Mouse (Mus musculus) midbrain, postnatal 0 days (tissue): ENCODE results near the gene Tenm4. TPM values are rescaled to one million over a fixed set of nuclear protein-coding genes. Genes with fewer than 3 reads are reported as not detected.

Experiments
- ATAC-seq: fragments of 200-750 bp; cut with Nextera tagmentation; 2 replicates; pipeline ENCODE4 v1.8.0; 2017; ENCODE audit warnings: moderate number of reproducible peaks, mild to moderate bottlenecking, moderate TSS enrichment, moderate library complexity; ENCODE audit not compliant: low FRiP score
- DNase-seq: peaks from one replicate; pipeline ENCODE4 v3.0.0-alpha.2; 2015; ENCODE audit warnings: low spot score
- H3K27ac ChIP-seq: fragments of 300-500 bp; sonication (generic); 2 replicates; pipeline ENCODE4 v1.5.1; 2014; ENCODE audit warnings: low read depth, mild to moderate bottlenecking, low read length, mixed read lengths
- H3K27me3 ChIP-seq: fragments of 300-500 bp; sonication (generic); 2 replicates; pipeline ENCODE4 v1.6.1; 2014; ENCODE audit warnings: low read length, control low read depth, mixed read lengths; ENCODE audit not compliant: insufficient read depth
- H3K36me3 ChIP-seq: fragments of 300-500 bp; sonication (generic); 2 replicates; pipeline ENCODE4 v1.6.1; 2014; ENCODE audit warnings: low read length, control low read depth, mixed read lengths; ENCODE audit not compliant: insufficient read depth
- H3K4me1 ChIP-seq: fragments of 300-500 bp; sonication (generic); 2 replicates; pipeline ENCODE4 v1.6.1; 2014; ENCODE audit warnings: mild to moderate bottlenecking, control low read depth, antibody characterized with exemption, low read length, mixed read lengths; ENCODE audit not compliant: insufficient read depth
- H3K4me2 ChIP-seq: fragments of 300-500 bp; sonication (generic); 2 replicates; pipeline ENCODE4 v1.6.1; 2014; ENCODE audit warnings: low read depth, mild to moderate bottlenecking, low read length, mixed read lengths; ENCODE audit not compliant: poor library complexity, severe bottlenecking
- H3K4me3 ChIP-seq: fragments of 300-500 bp; sonication (generic); 2 replicates; pipeline ENCODE4 v1.5.1; 2014; ENCODE audit warnings: low read depth, mild to moderate bottlenecking, low read length, moderate library complexity
- H3K9ac ChIP-seq: fragments of 300-500 bp; sonication (generic); replicated peaks from 2 replicates; pipeline ENCODE4 v1.6.1; 2014; ENCODE audit warnings: mild to moderate bottlenecking, low read length, moderate library complexity, mixed read lengths; ENCODE audit not compliant: poor library complexity, severe bottlenecking
- H3K9me3 ChIP-seq: fragments of 300-500 bp; sonication (generic); 2 replicates; pipeline ENCODE4 v1.6.1; 2016; ENCODE audit warnings: low read length, control low read depth
- CTCF ChIP-seq: IDR thresholded peaks from 2 replicates; pipeline ENCODE4 v1.5.1; 2016; ENCODE audit warnings: antibody characterized with exemption, mild to moderate bottlenecking
- WGBS: fragments of 180-500 bp; shearing (Covaris S2); extraction: QIAGEN DNeasy Blood & Tissue Kit; methylation state at CpG from one replicate; pipeline ENCODE4 v1.1.7; 2014; 5-methylcytosine and 5-hydroxymethylcytosine counted together
- polyA plus RNA-seq: library from polyadenylated mRNA; unstranded; fragments of >200 nt; fragmentation: Nextera tagmentation; extraction: Ambion mirVana; gene quantifications from 2 replicates; pipeline ENCODE4 v1.2.1, GENCODE M21; 2015
- total RNA-seq: library from RNA; depleted of rRNA; stranded (reverse); fragments of >200 nt; gene quantifications from 2 replicates; pipeline ENCODE4 v1.2.3, GENCODE M21; 2014

Tenm4 gene
- total and polyA plus RNA-seq, 2 experiments from 2014 or later: 35.9 to 56.0 TPM

- Histone ChIP-seq H3K27ac (no peak overlapping the region), H3K4me3 (no peak overlapping the region), H3K27me3 (peaks cover 5% of the 10 kb centered on the region; the same call in 1 of the 2 replicates), H3K9me3 (no peaks in the 10 kb centered on the region), H3K4me1 (peaks cover 2% of the 10 kb centered on the region), H3K36me3 (no peaks in the 10 kb centered on the region), H3K4me2 (no peak overlapping the region), H3K9ac (no peak overlapping the region)
- ATAC-seq (no peak), DNase-seq (no peak)
- 17% methylated on average over 13 of the region's 13 CpGs for WGBS
- TF ChIP-seq CTCF: no peak
These were observed 486.2 kb downstream of the Tenm4 start for GRCm38 (mm10) chr7:96657101-96657830.

GRCm38 (mm10) chr7:96657857-96658580, 487.0 kb downstream of the Tenm4 start:
- no peak overlapping the region for H3K4me3 ChIP-seq
- no peak for TF ChIP-seq CTCF
- H3K4me2 ChIP-seq: no peak overlapping the region
- H3K36me3 ChIP-seq: no peaks in the 10 kb centered on the region
- ATAC-seq: no peak
- H3K4me1 ChIP-seq: no peaks in the 10 kb centered on the region
- H3K27ac ChIP-seq: no peak overlapping the region
- WGBS: 57% methylated on average over 11 of the region's 11 CpGs
- H3K9me3 ChIP-seq: no peaks in the 10 kb centered on the region
- DNase-seq: no peak
- H3K27me3 ChIP-seq: peaks cover 5% of the 10 kb centered on the region; the same call in 1 of the 2 replicates
- no peak overlapping the region for H3K9ac ChIP-seq

- Histone ChIP-seq H3K4me2 (no peak overlapping the region), H3K27me3 (peaks cover 5% of the 10 kb centered on the region; the same call in 1 of the 2 replicates), H3K27ac (no peak overlapping the region), H3K9me3 (no peaks in the 10 kb centered on the region), H3K36me3 (no peaks in the 10 kb centered on the region), H3K9ac (no peak overlapping the region), H3K4me3 (no peak overlapping the region), H3K4me1 (no peaks in the 10 kb centered on the region)
- no peak for ATAC-seq
- DNase-seq: no peak
- WGBS: 64% methylated on average over 3 of the region's 3 CpGs
- no peak for TF ChIP-seq CTCF
These were observed 489.9 kb downstream of the Tenm4 start for GRCm38 (mm10) chr7:96660907-96661306.

GRCm38 (mm10) chr7:96661352-96662169, 490.5 kb downstream of the Tenm4 start:
- TF ChIP-seq CTCF: no peak
- Histone ChIP-seq H3K27ac (no peak overlapping the region), H3K4me1 (no peaks in the 10 kb centered on the region), H3K27me3 (peaks cover 5% of the 10 kb centered on the region; the same call in 1 of the 2 replicates), H3K9ac (no peak overlapping the region), H3K36me3 (no peaks in the 10 kb centered on the region), H3K4me3 (no peak overlapping the region), H3K9me3 (no peaks in the 10 kb centered on the region), H3K4me2 (no peak overlapping the region)
- ATAC-seq: no peak
- DNase-seq: no peak
- 50% methylated on average over 12 of the region's 12 CpGs for WGBS

GRCm38 (mm10) chr7:96663336-96663735, 492.3 kb downstream of the Tenm4 start:
- H3K4me1 ChIP-seq: no peaks in the 10 kb centered on the region
- ATAC-seq (no peak), DNase-seq (peak; percentile 60)
- no peak overlapping the region for H3K27ac ChIP-seq
- peaks cover 4% of the 10 kb centered on the region; the same call in 1 of the 2 replicates for H3K27me3 ChIP-seq
- no peak overlapping the region for H3K9ac ChIP-seq
- H3K36me3 ChIP-seq: no peaks in the 10 kb centered on the region
- TF ChIP-seq CTCF: no peak
- no peak overlapping the region for H3K4me2 ChIP-seq
- WGBS: 67% methylated on average over 7 of the region's 7 CpGs
- no peak overlapping the region for H3K4me3 ChIP-seq
- no peaks in the 10 kb centered on the region for H3K9me3 ChIP-seq
